Mouse (Mus musculus) myocyte (in vitro differentiated cells): ENCODE results near the gene Zfp36. TPM values are rescaled to one million over a fixed set of nuclear protein-coding genes. Genes with fewer than 3 reads are reported as not detected.

Source experiments
- H3K27me3 ChIP-seq: one replicate; pipeline ENCODE4 v1.6.1; 2011; ENCODE audit not compliant: control insufficient read depth, insufficient read depth, insufficient read length
- H3K36me3 ChIP-seq: one replicate; pipeline ENCODE4 v1.6.1; 2011; ENCODE audit not compliant: control insufficient read depth, insufficient read depth
- H3K4me2 ChIP-seq: one replicate; pipeline ENCODE4 v1.6.1; 2011; ENCODE audit warnings: low read depth, control low read depth
- H3K4me3 ChIP-seq: one replicate; pipeline ENCODE4 v1.5.1; 2011; ENCODE audit warnings: mild to moderate bottlenecking, control low read depth, moderate library complexity
- H3K79me2 ChIP-seq: one replicate; pipeline ENCODE4 v1.6.1; 2011; ENCODE audit not compliant: control insufficient read depth, insufficient read depth
- H3ac ChIP-seq: one replicate; pipeline ENCODE4 v1.6.1; 2011; ENCODE audit not compliant: control insufficient read depth, insufficient read length
- CEBPB ChIP-seq: IDR thresholded peaks from 2 replicates; pipeline ENCODE4 v1.6.1; 2011; ENCODE audit warnings: mild to moderate bottlenecking, moderate library complexity; ENCODE audit not compliant: poor library complexity, insufficient read depth, severe bottlenecking
- E2F4 ChIP-seq: IDR thresholded peaks from one replicate; pipeline ENCODE4 v1.6.1; 2011; ENCODE audit warnings: mild to moderate bottlenecking, control low read depth, moderate library complexity; ENCODE audit not compliant: insufficient read depth
- MAX ChIP-seq: IDR thresholded peaks from one replicate; pipeline ENCODE4 v1.6.1; 2011; ENCODE audit warnings: low read depth, mild to moderate bottlenecking, control low read depth
- MYOD1 ChIP-seq, 3 experiments: IDR thresholded peaks; one replicate each; pipeline ENCODE4 v1.6.1; 2011; ENCODE audit warnings: control low read depth in 2 of 3, low read depth in 2 of 3, mild to moderate bottlenecking in 2 of 3, moderate library complexity in 1 of 3; ENCODE audit not compliant: insufficient read length in 2 of 3, control insufficient read depth in 1 of 3
- MYOG ChIP-seq, 3 experiments: IDR thresholded peaks; one replicate each; pipeline ENCODE4 v1.6.1; 2011; ENCODE audit warnings: control low read depth in 2 of 3, low read depth in 2 of 3, mild to moderate bottlenecking in 2 of 3; ENCODE audit not compliant: insufficient read length in 2 of 3, control insufficient read depth in 1 of 3, insufficient read depth in 1 of 3
- POLR2A ChIP-seq: IDR thresholded peaks from one replicate; pipeline ENCODE4 v1.6.1; 2011; ENCODE audit warnings: low read depth, mild to moderate bottlenecking, control low read depth, moderate library complexity; ENCODE audit not compliant: insufficient read length
- POLR2AphosphoS2 ChIP-seq: IDR thresholded peaks from one replicate; pipeline ENCODE4 v1.6.1; 2011; ENCODE audit warnings: low read depth, control low read depth; ENCODE audit not compliant: insufficient read length
- REST ChIP-seq: IDR thresholded peaks from one replicate; pipeline ENCODE4 v1.6.1; 2011; ENCODE audit warnings: mild to moderate bottlenecking, control low read depth, moderate library complexity; ENCODE audit not compliant: insufficient read depth, insufficient read length
- SRF ChIP-seq: IDR thresholded peaks from one replicate; pipeline ENCODE4 v1.6.1; 2011; ENCODE audit warnings: low read depth; ENCODE audit not compliant: control insufficient read depth, insufficient read length
- TCF12 ChIP-seq: IDR thresholded peaks from one replicate; pipeline ENCODE4 v1.6.1; 2011; ENCODE audit warnings: mild to moderate bottlenecking, control low read depth; ENCODE audit not compliant: poor library complexity, insufficient read depth, severe bottlenecking
- TCF3 ChIP-seq: IDR thresholded peaks from one replicate; pipeline ENCODE4 v1.6.1; 2011; ENCODE audit warnings: low read depth, control low read depth; ENCODE audit not compliant: insufficient read length
- USF1 ChIP-seq: IDR thresholded peaks from one replicate; pipeline ENCODE4 v1.6.1; 2011; ENCODE audit warnings: low read depth, mild to moderate bottlenecking, control low read depth, moderate library complexity
- polyA plus RNA-seq: library from polyadenylated mRNA; unstranded; fragments of >200 nt; fragmentation: generic; extraction: Trizol; gene quantifications from one replicate; pipeline ENCODE4 v1.2.1, GENCODE M21; 2012; ENCODE audit warnings: missing spikeins

Zfp36 gene
- polyA plus RNA-seq, 1 experiment = 7.5 TPM

GRCm38 (mm10) chr7:28376011-28376771 lies 3.9 kb downstream of the Zfp36 start:
- H3K27me3 ChIP-seq = no peaks in the 10 kb centered on the region
- H3K79me2 ChIP-seq = peaks cover 30% of the 10 kb centered on the region
- H3ac ChIP-seq = no peak overlapping the region
- peak; percentile 80 for TF ChIP-seq POLR2AphosphoS2
- TF ChIP-seq POLR2A = peak; percentile 83
- TF ChIP-seq SRF = no peak
- H3K4me2 ChIP-seq = peak overlapping the region; percentile 100
- no peaks in the 10 kb centered on the region for H3K36me3 ChIP-seq
- H3K4me3 ChIP-seq = peak overlapping the region; percentile 96

- Histone ChIP-seq H3ac (no peak overlapping the region), H3K27me3 (no peaks in the 10 kb centered on the region), H3K79me2 (peaks cover 38% of the 10 kb centered on the region), H3K4me3 (peak overlapping the region; percentile 96), H3K4me2 (peak overlapping the region; percentile 100), H3K36me3 (no peaks in the 10 kb centered on the region)
- no peak for TF ChIP-seq TCF12
- TF ChIP-seq POLR2A = peak; percentile 76
- no peak for TF ChIP-seq TCF3
- no peak for TF ChIP-seq USF1
- TF ChIP-seq CEBPB = no peak
- TF ChIP-seq POLR2AphosphoS2 = peak; percentile 79
- TF ChIP-seq E2F4 = no peak
- no peak for TF ChIP-seq MYOG (IDR thresholded peaks at IDR 0.05; ENCODE audit: control insufficient read depth in 1 of 3, insufficient read depth in 1 of 3, insufficient read length in 2 of 3, low read depth in 2 of 3)
- no peak for TF ChIP-seq MYOD1 (IDR thresholded peaks at IDR 0.05; ENCODE audit: control insufficient read depth in 1 of 3, insufficient read length in 2 of 3, low read depth in 2 of 3)
- no peak for TF ChIP-seq REST
- TF ChIP-seq SRF = peak; percentile 89
- no peak for TF ChIP-seq MAX
Observed at GRCm38 (mm10) chr7:28375176-28375921, 4.7 kb downstream of the Zfp36 start.

DNA sequence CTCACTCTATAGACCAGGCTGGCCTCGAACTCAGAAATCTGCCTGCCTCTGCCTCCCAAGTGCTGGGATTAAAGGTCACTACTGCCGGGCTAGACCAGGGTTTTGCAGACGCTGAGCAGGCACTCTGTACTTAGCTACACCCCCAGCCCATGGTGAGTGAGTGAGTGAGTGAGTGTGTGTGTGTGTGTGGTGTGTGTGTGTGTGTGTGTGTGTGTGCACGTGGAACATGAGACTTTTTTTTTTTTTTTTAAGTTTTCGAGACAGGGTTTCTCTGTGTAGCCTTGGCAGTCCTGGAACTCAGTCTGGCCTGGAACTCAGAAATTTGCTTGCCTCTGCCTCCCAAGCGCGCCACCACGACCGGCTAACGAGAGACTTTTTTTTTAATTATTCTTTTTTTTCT lies 5.4 kb downstream of the Zfp36 start:
- TF ChIP-seq MAX (no peak), TCF12 (no peak), SRF (no peak), CEBPB (no peak), REST (no peak), POLR2A (no peak), E2F4 (no peak), USF1 (no peak), POLR2AphosphoS2 (no peak), TCF3 (no peak), MYOD1 (IDR thresholded peaks at IDR 0.05; ENCODE audit: control insufficient read depth in 1 of 3, insufficient read length in 2 of 3, low read depth in 2 of 3) (no peak), MYOG (IDR thresholded peaks at IDR 0.05; ENCODE audit: control insufficient read depth in 1 of 3, insufficient read depth in 1 of 3, insufficient read length in 2 of 3, low read depth in 2 of 3) (no peak)
- H3ac ChIP-seq = no peak overlapping the region
- no peaks in the 10 kb centered on the region for H3K27me3 ChIP-seq
- peak overlapping the region; percentile 96 for H3K4me3 ChIP-seq
- peak overlapping the region; percentile 95 for H3K4me2 ChIP-seq
- peaks cover 45% of the 10 kb centered on the region for H3K79me2 ChIP-seq
- no peaks in the 10 kb centered on the region for H3K36me3 ChIP-seq

DNA sequence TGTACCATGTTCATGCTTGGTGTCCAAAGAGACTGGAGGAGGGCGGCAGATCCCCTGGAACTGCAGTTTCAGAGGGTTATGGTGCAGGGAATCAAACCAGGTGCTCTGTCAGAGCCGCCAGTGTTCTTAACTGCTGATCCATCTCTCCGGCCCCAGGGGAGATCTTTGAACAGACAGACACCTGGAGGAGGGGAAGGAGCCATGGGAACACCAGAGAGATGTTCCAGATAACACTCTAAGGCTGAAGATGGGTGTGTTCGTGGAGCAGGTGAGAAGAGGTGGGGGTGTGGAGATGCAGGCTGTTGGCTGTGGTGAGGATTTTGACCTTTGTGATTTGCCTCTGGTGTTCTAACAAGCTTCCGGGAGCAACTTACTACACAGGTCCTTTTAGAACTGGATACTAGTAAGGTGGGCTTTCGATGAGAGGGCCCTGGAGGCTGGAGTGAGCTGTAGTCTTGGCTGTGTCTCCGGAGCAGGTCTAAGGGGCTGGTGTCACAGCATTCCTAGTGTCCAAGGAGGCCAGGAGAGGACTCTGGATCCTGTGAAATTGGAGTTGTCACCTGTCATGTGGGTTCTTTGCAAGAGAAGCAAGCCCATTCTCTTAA lies 6.1 kb downstream of the Zfp36 start:
- Histone ChIP-seq H3K27me3 (no peaks in the 10 kb centered on the region), H3K4me2 (no peak overlapping the region), H3K36me3 (no peaks in the 10 kb centered on the region), H3K79me2 (peaks cover 46% of the 10 kb centered on the region), H3K4me3 (no peak overlapping the region), H3ac (no peak overlapping the region)
- TF ChIP-seq POLR2A = no peak
- TF ChIP-seq TCF12 = no peak
- no peak for TF ChIP-seq POLR2AphosphoS2
- TF ChIP-seq CEBPB = no peak
- no peak for TF ChIP-seq TCF3
- no peak for TF ChIP-seq SRF

GRCm38 (mm10) chr7:28373131-28373581 lies 6.9 kb downstream of the Zfp36 start:
- Histone ChIP-seq H3K4me2 (peak overlapping the region; percentile 71), H3K36me3 (no peaks in the 10 kb centered on the region), H3ac (no peak overlapping the region), H3K4me3 (peak overlapping the region; percentile 86), H3K27me3 (no peaks in the 10 kb centered on the region), H3K79me2 (peaks cover 43% of the 10 kb centered on the region)
- no peak for TF ChIP-seq REST
- TF ChIP-seq USF1 = no peak
- TF ChIP-seq MAX = no peak
